Mouse (Mus musculus) liver, adult (tissue): ENCODE results near the gene Cd164.

ENCODE experiments used
- GATA4 ChIP-seq: IDR thresholded peaks from 2 replicates; pipeline ENCODE4 v1.6.1; 2014; ENCODE audit warnings: mild to moderate bottlenecking, low read length; ENCODE audit not compliant: insufficient replicate concordance

The Cd164 gene

DNA sequence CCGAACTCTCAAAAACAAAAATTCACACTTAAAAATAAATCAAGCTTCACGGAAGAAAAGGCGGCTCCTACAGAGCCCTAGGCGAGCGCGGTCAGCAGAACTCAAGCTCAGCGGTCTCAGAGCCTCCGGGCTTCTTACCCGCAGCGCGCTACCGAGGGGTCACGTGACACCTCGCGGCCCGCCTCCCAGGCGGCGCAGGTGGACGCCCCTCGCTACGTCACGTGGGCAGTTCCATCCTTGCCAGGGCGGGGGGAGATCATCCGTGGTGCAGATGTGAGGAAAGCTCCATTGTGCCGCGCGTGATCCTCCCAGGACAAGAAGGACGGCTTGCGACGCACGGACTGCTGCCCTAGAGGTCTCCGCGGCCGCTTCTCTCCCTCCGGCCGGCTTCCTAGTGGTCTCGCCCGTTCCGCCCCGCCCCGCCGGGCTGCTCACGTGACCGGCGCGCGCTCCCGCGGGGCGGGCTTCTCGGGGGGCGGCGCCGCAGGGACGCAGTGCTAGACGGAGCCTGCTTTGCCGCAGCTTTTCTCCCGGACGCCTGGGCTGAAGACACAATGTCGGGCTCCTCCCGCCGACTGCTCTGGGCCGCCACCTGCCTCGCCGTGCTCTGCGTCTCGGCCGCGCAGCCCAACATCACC, at the start of gene Cd164:
Gene Cd164, plus strand, starts transcription at position 434 of the 638 bp plus-strand sequence.
- 0 out of 2 replicates have a peak, but pooled peaks have one; percentile 2 for TF ChIP-seq GATA4

DNA sequence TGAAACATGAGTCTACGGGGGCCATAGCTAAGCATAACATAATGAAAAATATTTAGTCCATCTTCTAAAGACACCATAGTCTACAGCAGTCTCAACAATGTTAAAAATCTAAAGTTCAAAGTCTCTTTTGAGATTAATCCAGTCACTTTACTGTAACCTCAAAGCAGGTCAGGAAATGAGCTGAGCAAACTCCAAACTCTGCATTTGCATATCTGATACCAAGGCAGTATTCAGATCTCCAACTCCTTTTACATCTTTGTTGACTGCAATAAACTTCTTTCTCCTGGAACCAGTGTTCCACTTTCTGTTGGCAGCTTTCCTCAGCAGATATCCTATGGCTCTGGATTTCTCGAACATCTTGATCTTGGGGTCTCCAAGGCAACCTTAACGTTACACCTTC, 48.5 kb upstream of the Cd164 start:
- no peak for TF ChIP-seq GATA4

DNA sequence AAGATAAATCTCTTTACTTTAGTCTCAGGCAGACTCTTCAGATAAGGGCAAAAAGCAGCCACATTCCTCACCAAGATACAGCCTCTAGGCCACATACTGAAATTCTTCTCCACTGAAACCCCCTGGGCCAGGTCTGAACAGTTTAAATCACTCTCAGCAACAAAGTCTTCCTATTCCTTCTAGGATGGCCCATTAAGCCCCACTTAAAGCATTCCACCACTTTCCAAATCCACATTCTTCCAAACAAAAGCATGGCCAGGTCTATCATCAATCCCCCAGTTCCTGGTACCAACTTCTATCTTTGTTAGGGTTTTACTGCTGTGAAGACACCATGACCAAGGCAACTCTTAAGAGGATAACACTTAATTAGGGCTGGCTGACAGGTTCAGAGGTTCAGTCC, 46.7 kb upstream of the Cd164 start:
- no peak for TF ChIP-seq GATA4

DNA sequence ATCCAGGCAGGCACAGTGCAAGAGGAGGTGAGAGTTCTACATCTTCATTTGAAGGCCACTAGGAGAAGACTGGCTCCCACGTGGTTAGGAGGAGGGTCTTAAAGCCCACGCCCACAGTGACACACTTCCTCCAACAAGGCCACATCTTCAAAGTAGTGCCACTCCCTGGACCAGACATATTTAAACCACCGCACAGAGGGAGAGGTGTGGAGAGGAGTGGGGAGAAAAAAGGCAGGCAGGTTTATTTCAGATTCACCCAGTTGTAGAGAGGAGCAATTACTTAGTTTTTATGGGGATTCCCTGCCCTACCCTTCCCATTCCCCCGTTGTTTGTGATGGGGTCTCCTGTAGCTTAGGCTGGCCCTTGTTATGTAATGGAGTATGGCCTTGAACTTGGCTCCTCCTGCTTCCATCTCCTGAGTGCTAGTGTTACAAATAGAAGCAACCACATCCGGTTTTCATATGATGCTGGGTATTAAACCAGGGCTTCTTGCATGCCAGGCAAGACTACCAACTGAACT, 46.2 kb upstream of the Cd164 start:
- TF ChIP-seq GATA4 = no peak

DNA sequence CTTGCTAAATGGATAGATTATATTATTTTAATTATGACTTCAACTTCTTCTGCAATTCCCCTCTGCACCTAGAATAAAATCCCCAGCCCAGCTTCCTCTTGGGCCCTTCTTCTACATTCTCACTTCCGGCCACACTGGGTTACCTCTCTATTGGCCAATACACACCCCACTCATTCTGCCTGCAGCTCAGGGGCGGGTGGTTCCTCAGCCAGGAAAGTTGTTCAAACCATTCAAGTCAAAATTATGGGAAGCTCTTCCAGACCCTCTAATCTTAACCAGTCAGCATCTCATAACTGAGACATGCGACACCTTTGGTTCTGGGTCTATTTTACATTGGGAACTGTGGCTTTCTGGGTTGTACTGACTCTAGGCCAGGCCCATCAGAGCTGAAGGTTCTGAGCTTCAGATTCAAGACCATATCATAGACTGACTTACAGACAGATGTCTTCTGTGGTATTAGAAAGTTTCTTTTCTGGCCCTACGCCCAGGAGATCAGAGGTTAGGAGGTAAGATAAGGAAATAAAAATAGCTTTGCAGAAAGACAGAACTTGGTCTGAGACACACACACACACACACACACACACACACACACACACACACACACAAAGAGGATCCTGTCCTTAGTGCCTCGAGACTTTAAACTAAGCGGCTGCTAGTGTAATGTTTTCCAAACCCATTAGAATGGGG, 45.3 kb upstream of the Cd164 start:
- TF ChIP-seq GATA4 = peak; percentile 81

DNA sequence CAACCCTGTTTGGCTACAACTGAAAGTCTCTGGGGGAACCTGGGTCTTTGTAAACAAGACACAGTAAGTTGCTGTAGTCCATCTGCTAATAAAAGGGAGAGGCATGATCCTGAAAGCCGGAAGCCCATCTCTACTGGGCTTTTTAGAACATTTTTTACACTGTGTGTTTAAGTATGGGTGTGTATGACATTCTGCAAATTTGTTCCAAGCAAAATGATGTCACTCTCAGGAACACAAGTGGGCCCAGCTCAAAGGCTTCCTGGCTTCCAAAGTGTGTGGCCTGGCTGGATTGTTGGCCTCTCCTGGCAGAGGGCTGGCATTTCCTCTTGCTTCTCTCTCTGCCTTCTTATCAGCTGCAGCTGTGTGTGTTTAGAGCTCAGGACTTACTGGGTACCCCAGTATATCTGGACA, 44.2 kb upstream of the Cd164 start:
- no peak for TF ChIP-seq GATA4

DNA sequence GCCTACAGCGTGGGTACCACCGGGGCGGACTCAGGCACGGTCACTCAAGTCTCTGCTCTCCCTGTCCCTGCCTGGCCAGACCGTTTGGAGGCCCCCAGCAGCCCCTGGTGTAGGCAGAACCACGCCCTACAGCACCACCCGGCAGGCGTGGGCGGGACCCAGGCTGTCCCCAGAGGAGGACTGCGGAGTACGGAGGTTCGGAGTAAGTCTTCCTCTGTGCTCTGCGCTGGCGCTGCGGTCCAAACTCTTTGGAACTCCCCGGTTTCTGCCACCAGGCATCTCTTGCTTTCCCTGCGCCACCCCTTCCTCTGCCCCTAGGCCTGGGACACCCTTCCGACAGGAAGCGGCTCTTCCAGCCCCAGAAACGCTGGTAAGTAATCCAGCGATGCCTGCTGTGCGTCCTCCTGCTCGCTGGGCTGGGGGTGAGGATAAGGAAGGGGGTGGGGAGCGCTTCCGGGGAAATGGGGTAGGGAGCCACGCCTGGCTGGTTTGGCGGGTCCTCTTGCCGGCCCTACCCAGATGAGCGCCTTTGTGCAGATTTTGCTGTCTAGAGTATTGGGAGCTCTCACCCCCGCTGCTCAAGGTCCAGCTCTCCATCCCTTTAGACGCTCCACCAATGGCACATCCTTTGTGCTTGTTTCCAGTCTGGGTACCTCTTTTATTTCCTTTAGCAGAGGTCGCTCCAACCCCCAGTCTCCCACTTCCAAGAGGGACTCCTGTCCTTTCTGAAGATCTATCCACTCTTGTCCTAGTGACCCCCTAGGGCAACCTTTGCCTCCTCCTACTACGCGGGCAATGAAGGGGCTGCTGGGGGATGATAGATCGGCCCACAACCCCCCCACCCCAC, 42.8 kb upstream of the Cd164 start, which contains the start of gene Mical1:
Gene Mical1, plus strand, starts transcription at position 144 of the 847 bp plus-strand sequence.
- TF ChIP-seq GATA4 = no peak

DNA sequence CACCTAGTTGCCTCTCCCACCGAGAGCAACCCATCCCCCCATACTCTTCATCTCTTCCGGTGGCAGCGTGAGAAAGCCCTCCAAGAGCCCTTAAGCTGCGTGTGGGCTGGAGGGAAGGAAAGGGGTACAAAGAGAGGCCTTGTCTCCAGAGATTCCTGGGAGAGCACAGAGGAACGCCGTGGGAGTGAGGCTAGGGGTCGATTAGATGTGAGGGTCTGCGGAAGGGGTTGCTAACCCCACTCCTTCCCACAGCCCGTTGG, 42.3 kb upstream of the Cd164 start:
- TF ChIP-seq GATA4 = no peak

DNA sequence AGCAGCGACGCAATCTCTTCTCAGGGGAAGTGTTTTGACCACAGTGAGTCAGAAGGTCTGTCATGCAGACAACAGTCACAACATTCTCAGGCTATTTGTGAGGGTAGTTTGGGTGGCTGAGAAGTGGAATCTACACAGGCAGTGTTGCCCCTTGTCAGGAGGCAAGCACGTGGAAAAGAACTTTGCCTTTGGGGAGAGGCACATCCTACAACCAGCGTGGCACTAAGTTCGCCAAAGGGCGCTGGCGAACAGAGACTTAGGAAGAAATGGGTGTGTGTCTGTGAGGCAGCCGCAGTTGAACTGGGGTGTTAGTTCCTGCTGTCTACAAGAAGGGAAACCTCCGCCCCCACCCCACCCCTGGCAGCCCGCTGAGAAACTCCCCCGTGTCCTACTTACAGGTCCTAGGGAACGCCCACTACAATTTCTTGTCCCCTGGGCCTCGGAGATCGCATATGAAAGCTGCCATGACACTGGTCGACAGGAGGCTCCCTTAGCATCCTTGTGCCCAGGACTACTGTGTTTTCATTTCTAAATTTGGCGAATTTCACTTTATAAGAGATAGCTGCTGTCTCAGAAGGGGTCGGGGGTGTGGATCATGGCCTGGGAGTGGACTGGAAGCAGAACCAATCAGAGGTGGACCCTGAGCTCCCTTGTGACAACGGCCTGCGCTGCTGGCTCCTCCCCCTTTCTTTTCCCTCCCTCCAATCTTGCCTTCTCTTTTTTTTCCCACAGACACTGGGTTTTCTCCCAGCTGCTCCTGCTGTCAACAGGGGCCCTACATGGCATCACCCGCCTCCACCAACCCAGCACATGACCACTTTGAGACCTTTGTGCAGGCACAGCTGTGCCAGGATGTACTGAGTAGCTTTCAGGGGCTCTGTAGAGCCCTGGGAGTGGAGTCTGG, 41.7 kb upstream of the Cd164 start:
- no peak for TF ChIP-seq GATA4

DNA sequence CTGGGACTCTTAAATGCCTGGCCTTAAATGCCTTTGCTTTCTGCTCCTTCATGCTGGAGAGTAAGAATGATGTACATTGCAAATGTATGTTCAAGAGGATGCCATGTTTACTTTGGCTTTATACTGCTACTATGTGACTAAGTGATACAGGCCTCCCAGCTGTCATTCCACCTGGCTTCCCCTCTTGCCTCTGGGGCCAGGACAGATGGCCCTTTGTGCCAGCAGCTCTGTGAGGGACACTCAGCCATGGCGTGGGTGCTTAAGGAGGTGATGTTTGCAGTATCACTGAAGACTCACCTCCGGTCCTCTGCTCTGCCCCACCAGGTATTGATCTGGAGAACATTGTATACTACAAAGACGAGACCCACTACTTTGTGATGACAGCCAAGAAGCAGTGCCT, 39.3 kb upstream of the Cd164 start:
- TF ChIP-seq GATA4 = no peak

DNA sequence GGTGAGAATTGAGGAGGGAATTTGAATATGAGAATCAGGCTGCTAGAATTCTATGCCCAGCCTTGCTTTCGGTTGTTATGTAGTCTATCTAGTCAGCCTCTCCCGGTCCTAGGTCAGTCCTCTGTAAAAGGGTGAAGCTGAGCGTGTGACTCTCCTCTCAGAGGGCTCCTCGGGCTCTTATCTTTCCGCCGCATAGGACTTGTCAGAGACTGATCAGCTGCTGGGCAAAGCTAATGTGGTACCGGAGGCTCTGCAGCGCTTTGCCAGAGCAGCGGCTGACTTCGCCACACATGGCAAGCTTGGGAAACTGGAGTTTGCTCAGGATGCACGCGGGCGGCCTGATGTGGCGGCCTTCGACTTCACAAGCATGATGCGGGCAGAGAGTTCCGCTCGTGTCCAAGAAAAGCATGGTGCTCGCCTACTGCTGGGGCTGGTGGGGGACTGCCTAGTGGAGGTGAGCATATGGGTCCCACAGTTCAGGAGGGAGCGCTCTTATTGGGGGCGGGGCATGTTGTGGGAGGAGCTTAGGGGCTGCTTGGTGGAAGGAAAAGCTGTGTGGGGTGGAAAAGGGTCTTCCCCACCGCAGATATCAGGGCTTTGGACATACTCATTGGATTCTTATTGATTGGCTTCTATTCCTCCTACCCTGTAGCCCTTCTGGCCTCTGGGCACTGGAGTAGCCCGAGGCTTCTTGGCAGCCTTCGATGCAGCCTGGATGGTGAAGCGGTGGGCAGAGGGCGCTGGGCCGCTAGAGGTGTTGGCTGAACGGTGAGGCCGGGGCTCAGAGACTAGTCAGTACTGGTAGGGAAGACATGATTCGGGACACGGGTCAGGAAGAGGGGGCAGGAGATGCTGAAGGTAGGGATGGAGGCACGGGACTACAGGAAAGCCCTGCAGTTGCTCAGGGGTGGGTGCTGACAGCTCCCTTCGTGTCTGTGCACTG, 38.0 kb upstream of the Cd164 start:
- no peak for TF ChIP-seq GATA4

DNA sequence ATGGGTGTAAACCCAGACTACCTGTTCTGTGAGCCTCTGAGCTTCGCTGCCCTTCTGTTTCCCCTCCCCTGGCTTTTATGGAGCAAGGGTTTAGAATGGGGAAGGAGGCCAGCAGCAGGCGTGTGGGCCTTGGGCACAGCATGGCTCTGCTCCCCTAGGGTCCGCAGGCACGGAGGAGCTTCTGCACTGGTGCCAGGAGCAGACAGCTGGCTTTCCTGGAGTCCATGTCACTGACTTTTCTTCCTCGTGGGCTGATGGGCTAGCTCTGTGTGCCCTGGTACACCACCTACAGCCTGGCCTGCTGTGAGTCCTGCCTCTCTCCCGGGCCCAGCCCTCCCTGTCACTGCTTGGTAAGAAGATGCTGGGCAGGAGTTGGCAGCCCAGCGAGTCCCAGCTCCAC, 36.8 kb upstream of the Cd164 start:
- no peak for TF ChIP-seq GATA4

DNA sequence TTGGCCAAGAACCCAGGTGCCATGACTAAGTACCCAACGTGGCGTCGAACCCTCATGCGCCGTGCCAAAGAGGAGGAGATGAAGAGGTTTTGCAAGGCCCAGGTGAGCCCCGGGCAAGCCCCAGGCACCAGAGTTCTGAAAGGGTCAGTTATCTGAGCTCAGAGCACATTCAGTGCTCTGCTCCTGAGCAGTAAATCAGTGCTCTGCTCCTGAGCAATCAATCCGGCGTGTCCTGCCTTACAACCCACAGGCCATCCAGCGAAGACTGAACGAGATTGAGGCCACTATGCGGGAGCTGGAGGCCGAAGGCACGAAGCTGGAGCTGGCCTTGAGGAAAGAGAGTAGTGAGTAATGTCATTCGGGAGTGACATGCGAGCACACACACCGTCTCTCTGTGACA, 33.4 kb upstream of the Cd164 start:
- TF ChIP-seq GATA4 = no peak
